Mouse (Mus musculus) forebrain, embryonic 12.5 days (tissue): Measurements from ENCODE around the gene Ppm1a. TPM values are rescaled to one million over a fixed set of nuclear protein-coding genes. Genes with fewer than 3 reads are reported as not detected.

Source experiments
- ATAC-seq: fragments of 200-750 bp; cut with Nextera tagmentation; 2 replicates; pipeline ENCODE4 v1.8.0; 2017; ENCODE audit warnings: moderate TSS enrichment; ENCODE audit not compliant: low FRiP score
- H3K27ac ChIP-seq: fragments of 300-500 bp; sonication (generic); 2 replicates; pipeline ENCODE4 v1.5.1; 2016; ENCODE audit warnings: mild to moderate bottlenecking
- H3K27me3 ChIP-seq: fragments of 300-500 bp; sonication (generic); 2 replicates; pipeline ENCODE4 v1.6.1; 2016; ENCODE audit warnings: mild to moderate bottlenecking
- H3K36me3 ChIP-seq: fragments of 300-500 bp; sonication (generic); replicated peaks from 2 replicates; pipeline ENCODE4 v1.6.1; 2016; ENCODE audit warnings: mild to moderate bottlenecking
- H3K4me1 ChIP-seq: fragments of 300-500 bp; sonication (generic); 2 replicates; pipeline ENCODE4 v1.6.1; 2016
- H3K4me2 ChIP-seq: fragments of 300-500 bp; sonication (generic); 2 replicates; pipeline ENCODE4 v1.6.1; 2016; ENCODE audit warnings: mild to moderate bottlenecking, moderate library complexity
- H3K4me3 ChIP-seq: fragments of 300-500 bp; sonication (generic); replicated peaks from 2 replicates; pipeline ENCODE4 v1.5.1; 2016; ENCODE audit warnings: mild to moderate bottlenecking
- H3K9ac ChIP-seq: fragments of 300-500 bp; sonication (generic); 2 replicates; pipeline ENCODE4 v1.6.1; 2016; ENCODE audit warnings: mild to moderate bottlenecking
- H3K9me3 ChIP-seq: fragments of 300-500 bp; sonication (generic); 2 replicates; pipeline ENCODE4 v1.6.1; 2016
- WGBS: fragments of 180-500 bp; shearing (Covaris S2); methylation state at CpG from one replicate; pipeline ENCODE4 v1.1.7; 2016; 5-methylcytosine and 5-hydroxymethylcytosine counted together
- polyA plus RNA-seq: library from polyadenylated mRNA; unstranded; fragments of >200 nt; fragmentation: Nextera tagmentation; extraction: Ambion mirVana; gene quantifications from 2 replicates; pipeline ENCODE4 v1.2.1, GENCODE M21; 2016

The Ppm1a gene
- polyA plus RNA-seq, 1 experiment from 2014 or later = 80.9 TPM

GRCm38 (mm10) chr12:72786986-72787385 lies 29.7 kb downstream of the Ppm1a start:
- Histone ChIP-seq H3K4me1 (no peaks in the 10 kb centered on the region), H3K9me3 (no peaks in the 10 kb centered on the region), H3K4me2 (no peak overlapping the region), H3K36me3 (peaks cover 35% of the 10 kb centered on the region), H3K9ac (no peak overlapping the region), H3K4me3 (no peak overlapping the region), H3K27me3 (no peaks in the 10 kb centered on the region), H3K27ac (no peak overlapping the region)
- 88% methylated on average over 4 of the region's 4 CpGs for WGBS
- ATAC-seq = no peak

GRCm38 (mm10) chr12:72790538-72790937 lies 33.3 kb downstream of the Ppm1a start:
- no peak for ATAC-seq
- no peak overlapping the region for H3K4me2 ChIP-seq
- H3K27ac ChIP-seq = no peak overlapping the region
- WGBS = 64% methylated on average over 7 of the region's 7 CpGs
- no peaks in the 10 kb centered on the region for H3K9me3 ChIP-seq
- no peaks in the 10 kb centered on the region for H3K27me3 ChIP-seq
- H3K9ac ChIP-seq = no peak overlapping the region
- no peak overlapping the region for H3K4me3 ChIP-seq
- peaks cover 31% of the 10 kb centered on the region for H3K36me3 ChIP-seq
- no peaks in the 10 kb centered on the region for H3K4me1 ChIP-seq

- H3K4me3 ChIP-seq = no peak overlapping the region
- no peaks in the 10 kb centered on the region for H3K4me1 ChIP-seq
- H3K36me3 ChIP-seq = peaks cover 23% of the 10 kb centered on the region
- H3K27ac ChIP-seq = no peak overlapping the region
- 90% methylated on average over 11 of the region's 11 CpGs for WGBS
- ATAC-seq = no peak
- H3K27me3 ChIP-seq = no peaks in the 10 kb centered on the region
- no peak overlapping the region for H3K9ac ChIP-seq
- H3K9me3 ChIP-seq = no peaks in the 10 kb centered on the region
- H3K4me2 ChIP-seq = no peak overlapping the region
Measured at GRCm38 (mm10) chr12:72792320-72793091, 35.3 kb downstream of the Ppm1a start.

- no peak for ATAC-seq
- Histone ChIP-seq H3K4me1 (no peaks in the 10 kb centered on the region), H3K27ac (no peak overlapping the region), H3K27me3 (no peaks in the 10 kb centered on the region), H3K4me3 (no peak overlapping the region), H3K4me2 (no peak overlapping the region), H3K9me3 (no peaks in the 10 kb centered on the region), H3K9ac (no peak overlapping the region), H3K36me3 (peaks cover 21% of the 10 kb centered on the region)
- 89% methylated on average over 8 of the region's 8 CpGs for WGBS
Measured at GRCm38 (mm10) chr12:72793983-72794382, 36.7 kb downstream of the Ppm1a start.

- Histone ChIP-seq H3K9me3 (no peaks in the 10 kb centered on the region), H3K9ac (no peak overlapping the region), H3K27me3 (no peaks in the 10 kb centered on the region), H3K4me3 (no peak overlapping the region), H3K27ac (no peak overlapping the region), H3K4me1 (peaks cover 5% of the 10 kb centered on the region), H3K36me3 (no peaks in the 10 kb centered on the region), H3K4me2 (no peak overlapping the region)
- 86% methylated on average over 6 of the region's 6 CpGs for WGBS
- ATAC-seq = no peak
Measured at GRCm38 (mm10) chr12:72809798-72810197, 52.5 kb downstream of the Ppm1a start.

- Histone ChIP-seq H3K27me3 (no peaks in the 10 kb centered on the region), H3K36me3 (no peaks in the 10 kb centered on the region), H3K9ac (no peak overlapping the region), H3K4me3 (no peak overlapping the region), H3K4me1 (peaks cover 5% of the 10 kb centered on the region), H3K9me3 (peaks cover 8% of the 10 kb centered on the region; the same call in 1 of the 2 replicates), H3K27ac (no peak overlapping the region), H3K4me2 (no peak overlapping the region)
- no peak for ATAC-seq
- WGBS = 83% methylated on average over 3 of the region's 3 CpGs
Measured at GRCm38 (mm10) chr12:72811588-72811987, 54.3 kb downstream of the Ppm1a start.

GRCm38 (mm10) chr12:72820940-72821431 lies 63.7 kb downstream of the Ppm1a start:
- H3K36me3 ChIP-seq = no peaks in the 10 kb centered on the region
- peaks cover 9% of the 10 kb centered on the region; the same call in 1 of the 2 replicates for H3K4me1 ChIP-seq
- H3K4me2 ChIP-seq = peak overlapping the region; percentile 67
- peak overlapping the region; percentile 61 for H3K27ac ChIP-seq
- H3K9ac ChIP-seq = peak overlapping the region; percentile 50
- H3K4me3 ChIP-seq = peak overlapping the region; percentile 39
- H3K27me3 ChIP-seq = peaks cover 60% of the 10 kb centered on the region
- peaks cover 5% of the 10 kb centered on the region; the same call in 1 of the 2 replicates for H3K9me3 ChIP-seq
- 1% methylated on average over 24 of the region's 24 CpGs for WGBS
- peak; percentile 91 for ATAC-seq

- peaks cover 63% of the 10 kb centered on the region for H3K27me3 ChIP-seq
- no peaks in the 10 kb centered on the region for H3K36me3 ChIP-seq
- 38% methylated on average over 6 of the region's 6 CpGs for WGBS
- H3K4me2 ChIP-seq = peak overlapping the region; percentile 67
- no peak for ATAC-seq
- H3K4me3 ChIP-seq = peak overlapping the region; percentile 39
- H3K27ac ChIP-seq = no peak overlapping the region
- no peaks in the 10 kb centered on the region for H3K9me3 ChIP-seq
- peaks cover 9% of the 10 kb centered on the region; the same call in 1 of the 2 replicates for H3K4me1 ChIP-seq
- peak overlapping the region; percentile 50 for H3K9ac ChIP-seq
Measured at GRCm38 (mm10) chr12:72821589-72821988, 64.3 kb downstream of the Ppm1a start.

- no peak overlapping the region for H3K4me3 ChIP-seq
- ATAC-seq = no peak
- H3K36me3 ChIP-seq = no peaks in the 10 kb centered on the region
- 52% methylated on average over 5 of the region's 5 CpGs for WGBS
- H3K9ac ChIP-seq = no peak overlapping the region
- H3K27me3 ChIP-seq = peaks cover 79% of the 10 kb centered on the region
- H3K27ac ChIP-seq = no peak overlapping the region
- H3K4me1 ChIP-seq = peaks cover 9% of the 10 kb centered on the region; the same call in 1 of the 2 replicates
- no peak overlapping the region for H3K4me2 ChIP-seq
- H3K9me3 ChIP-seq = no peaks in the 10 kb centered on the region
Measured at GRCm38 (mm10) chr12:72825656-72826055, 68.4 kb downstream of the Ppm1a start.

GRCm38 (mm10) chr12:72828846-72829556 lies 71.7 kb downstream of the Ppm1a start:
- WGBS = 80% methylated on average over 9 of the region's 9 CpGs
- H3K27me3 ChIP-seq = peaks cover 76% of the 10 kb centered on the region

GRCm38 (mm10) chr12:72829777-72830176 lies 72.5 kb downstream of the Ppm1a start:
- H3K27ac ChIP-seq = no peak overlapping the region
- peaks cover 9% of the 10 kb centered on the region for H3K4me1 ChIP-seq
- no peak overlapping the region for H3K4me3 ChIP-seq
- H3K9ac ChIP-seq = no peak overlapping the region
- no peaks in the 10 kb centered on the region for H3K36me3 ChIP-seq
- ATAC-seq = no peak
- peaks cover 83% of the 10 kb centered on the region for H3K27me3 ChIP-seq
- no peak overlapping the region for H3K4me2 ChIP-seq
- WGBS = 66% methylated on average over 20 of the region's 20 CpGs
- no peaks in the 10 kb centered on the region for H3K9me3 ChIP-seq

More at GRCm38 (mm10) chr12:72828846-72829556, 71.7 kb downstream of the Ppm1a start:
- Histone ChIP-seq H3K4me2 (no peak overlapping the region), H3K9ac (no peak overlapping the region), H3K36me3 (no peaks in the 10 kb centered on the region), H3K9me3 (no peaks in the 10 kb centered on the region), H3K4me3 (no peak overlapping the region), H3K27ac (no peak overlapping the region), H3K4me1 (peaks cover 9% of the 10 kb centered on the region)
- no peak for ATAC-seq

GRCm38 (mm10) chr12:72830317-72830716 lies 73.1 kb downstream of the Ppm1a start:
- Histone ChIP-seq H3K4me2 (no peak overlapping the region), H3K27ac (no peak overlapping the region), H3K4me3 (no peak overlapping the region), H3K9ac (no peak overlapping the region), H3K36me3 (no peaks in the 10 kb centered on the region), H3K9me3 (no peaks in the 10 kb centered on the region), H3K4me1 (peaks cover 9% of the 10 kb centered on the region), H3K27me3 (peaks cover 85% of the 10 kb centered on the region)
- ATAC-seq = no peak
- 59% methylated on average over 8 of the region's 8 CpGs for WGBS
